Mouse (Mus musculus) C2C12 (cell line): ENCODE measurements around the gene Zscan29. TPM values are rescaled to one million over a fixed set of nuclear protein-coding genes. Genes with fewer than 3 reads are reported as not detected.
"Not testable (repeated sequence)": the region's sequence is repeated elsewhere in the genome, so short reads cannot be mapped to it uniquely, and the experiment has no call there.

Experiments
- H3K27me3 ChIP-seq: one replicate; pipeline ENCODE4 v1.6.1; 2011; ENCODE audit not compliant: control insufficient read depth, insufficient read depth, insufficient read length
- H3K36me3 ChIP-seq: one replicate; pipeline ENCODE4 v1.6.1; 2011; ENCODE audit not compliant: control insufficient read depth, insufficient read depth
- H3K4me3 ChIP-seq: one replicate; pipeline ENCODE4 v1.5.1; 2011; ENCODE audit warnings: mild to moderate bottlenecking, control low read depth; ENCODE audit not compliant: poor library complexity, insufficient read depth, severe bottlenecking
- H3K79me2 ChIP-seq: one replicate; pipeline ENCODE4 v1.6.1; 2011; ENCODE audit not compliant: control insufficient read depth, insufficient read depth
- H3K79me3 ChIP-seq: one replicate; pipeline ENCODE4 v1.6.1; 2011; ENCODE audit warnings: low read depth, control low read depth
- H3ac ChIP-seq: one replicate; pipeline ENCODE3; 2011; ENCODE audit warnings: low read depth; ENCODE audit not compliant: control insufficient read depth, insufficient read length
- CEBPB ChIP-seq: IDR thresholded peaks from one replicate; pipeline ENCODE4 v1.6.1; 2011; ENCODE audit warnings: low read depth, mild to moderate bottlenecking, control low read depth, moderate library complexity
- CTCF ChIP-seq: IDR thresholded peaks from one replicate; pipeline ENCODE4 v1.5.1; 2011; ENCODE audit not compliant: control insufficient read depth, insufficient read depth, insufficient read length
- FOSL1 ChIP-seq: IDR thresholded peaks from one replicate; pipeline ENCODE4 v1.8.0; 2011; ENCODE audit warnings: mild to moderate bottlenecking, low read length; ENCODE audit not compliant: poor library complexity, insufficient read depth, severe bottlenecking
- MAX ChIP-seq: IDR thresholded peaks from one replicate; pipeline ENCODE4 v1.6.1; 2011; ENCODE audit warnings: mild to moderate bottlenecking, control low read depth
- MYOD1 ChIP-seq: IDR thresholded peaks from one replicate; pipeline ENCODE4 v1.6.1; 2011; ENCODE audit warnings: low read depth; ENCODE audit not compliant: control insufficient read depth, insufficient read length
- MYOG ChIP-seq: IDR thresholded peaks from one replicate; pipeline ENCODE4 v1.6.1; 2011; ENCODE audit not compliant: control insufficient read depth, insufficient read length; ENCODE audit errors: extremely low read depth
- USF1 ChIP-seq: IDR thresholded peaks from one replicate; pipeline ENCODE4 v1.6.1; 2011; ENCODE audit warnings: low read depth, mild to moderate bottlenecking, control low read depth, moderate library complexity
- polyA plus RNA-seq: library from polyadenylated mRNA; unstranded; fragments of >200 nt; fragmentation: generic; extraction: Trizol; gene quantifications from one replicate; pipeline ENCODE4 v1.2.1, GENCODE M21; 2012; ENCODE audit warnings: missing spikeins

Zscan29 gene
- polyA plus RNA-seq, 1 experiment = 3.1 TPM

DNA sequence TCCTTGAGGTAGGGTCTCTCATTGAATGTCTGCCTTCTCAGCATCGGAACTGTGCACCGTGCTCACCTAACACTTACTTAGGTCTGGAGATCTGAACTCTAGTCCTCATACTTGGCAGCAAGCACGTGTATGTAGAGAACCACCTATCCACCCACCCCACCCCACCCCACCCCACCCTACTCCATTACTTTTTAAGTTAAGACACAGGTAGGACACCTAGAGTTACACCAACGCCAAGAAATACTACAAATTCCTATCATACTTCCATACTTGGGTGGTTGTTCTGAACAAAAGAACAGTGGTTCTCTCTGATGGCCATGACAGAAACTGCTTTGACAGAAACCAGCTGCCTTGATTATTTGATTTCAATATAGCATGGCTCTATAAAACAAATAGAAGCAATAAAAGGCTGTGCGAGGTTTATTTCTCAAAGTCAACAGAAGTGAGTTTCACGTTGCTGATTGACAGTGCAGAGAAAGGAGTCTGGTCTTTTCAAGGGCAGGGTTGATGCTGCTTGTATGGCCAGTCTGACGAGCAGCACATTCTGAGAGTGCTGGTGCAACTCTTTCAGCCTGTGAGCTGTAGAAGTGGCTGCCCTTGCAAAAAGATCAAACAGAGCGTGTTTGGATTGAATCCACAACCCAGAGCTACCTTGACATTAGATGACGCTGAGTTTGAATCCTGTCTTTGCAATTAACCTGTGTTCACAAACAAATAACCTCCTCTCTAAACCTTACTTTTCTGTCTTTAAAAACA, 41.9 kb downstream of the Zscan29 start:
- Histone ChIP-seq H3K36me3 (no peaks in the 10 kb centered on the region), H3K4me3 (no peak overlapping the region), H3K79me2 (no peaks in the 10 kb centered on the region), H3K79me3 (no peaks in the 10 kb centered on the region), H3ac (no peak overlapping the region), H3K27me3 (peaks cover 5% of the 10 kb centered on the region)
- no peak for TF ChIP-seq MAX
- no peak for TF ChIP-seq MYOG
- no peak for TF ChIP-seq CEBPB
- no peak for TF ChIP-seq FOSL1
- no peak for TF ChIP-seq USF1
- no peak for TF ChIP-seq MYOD1
- TF ChIP-seq CTCF = no peak

DNA sequence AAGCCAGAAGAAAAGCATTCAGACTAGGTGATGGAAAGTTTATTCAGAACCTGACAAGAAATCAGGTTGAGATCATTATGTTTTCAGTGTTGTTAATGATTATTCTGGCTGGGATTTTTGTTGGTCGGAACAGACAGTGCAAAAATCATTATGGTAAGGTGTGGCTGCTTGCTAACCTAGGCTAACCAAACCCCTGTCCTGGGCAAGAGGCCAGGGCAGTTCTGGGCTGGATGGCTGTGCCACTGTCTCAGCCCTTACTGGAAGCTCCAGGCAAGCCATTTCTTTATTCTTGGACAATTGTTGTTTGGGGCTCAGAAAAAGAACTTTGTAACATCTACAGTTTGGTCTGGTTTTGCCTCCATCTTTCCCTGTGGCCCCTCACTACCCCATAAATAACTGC, 43.4 kb downstream of the Zscan29 start:
- Histone ChIP-seq H3K79me2 (no peaks in the 10 kb centered on the region), H3K36me3 (no peaks in the 10 kb centered on the region), H3K27me3 (peaks cover 5% of the 10 kb centered on the region), H3K79me3 (no peaks in the 10 kb centered on the region), H3ac (no peak overlapping the region), H3K4me3 (no peak overlapping the region)
- TF ChIP-seq CTCF = no peak
- no peak for TF ChIP-seq MAX
- no peak for TF ChIP-seq FOSL1
- TF ChIP-seq USF1 = no peak
- TF ChIP-seq MYOG = no peak
- no peak for TF ChIP-seq MYOD1
- no peak for TF ChIP-seq CEBPB

DNA sequence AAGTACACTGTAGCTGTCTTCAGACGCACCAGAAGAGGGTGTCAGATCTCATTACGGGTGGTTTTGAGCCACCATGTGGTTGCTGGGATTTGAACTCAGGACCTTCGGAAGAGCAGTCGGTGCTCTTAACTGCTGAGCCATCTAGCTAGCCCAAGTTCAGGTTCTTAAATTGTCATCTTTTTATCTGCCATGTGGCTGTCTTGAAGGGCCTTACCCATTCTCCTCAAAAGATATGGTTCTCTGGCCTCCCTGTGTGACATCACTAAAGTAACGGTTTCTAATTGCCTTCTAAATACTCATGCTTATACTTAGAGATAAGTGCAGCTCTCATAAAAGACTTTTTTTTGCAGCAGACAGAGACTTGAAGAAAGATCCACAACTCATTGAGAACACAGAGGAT, 44.6 kb downstream of the Zscan29 start:
- H3ac ChIP-seq, H3K79me2 ChIP-seq, H3K36me3 ChIP-seq, H3K27me3 ChIP-seq, H3K79me3 ChIP-seq, H3K4me3 ChIP-seq: not testable (repeated sequence)

DNA sequence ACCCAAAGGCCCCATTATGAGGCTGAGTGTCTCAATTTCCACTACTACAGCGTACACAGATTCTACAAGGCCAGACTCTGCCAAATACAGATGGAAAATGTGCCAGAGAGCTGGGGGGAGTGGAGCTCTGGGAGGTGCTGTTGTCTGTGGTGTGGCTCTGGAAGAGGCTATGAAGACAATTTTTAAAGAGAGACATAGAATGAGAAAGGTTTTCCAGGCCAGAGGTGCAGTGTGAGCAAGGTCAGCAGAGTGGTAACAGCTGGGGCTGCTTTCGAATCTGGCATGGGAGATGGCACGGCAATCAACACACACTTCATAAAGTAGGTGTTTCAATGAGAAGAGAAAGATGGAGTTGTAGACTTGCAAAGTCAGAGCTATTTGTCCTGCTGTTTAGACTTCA, 51.7 kb downstream of the Zscan29 start:
- no peak overlapping the region for H3K4me3 ChIP-seq
- H3K36me3 ChIP-seq = no peaks in the 10 kb centered on the region
- TF ChIP-seq CTCF (no peak), FOSL1 (no peak), CEBPB (no peak), MYOD1 (no peak), MAX (no peak)
- H3ac ChIP-seq = no peak overlapping the region
- H3K27me3 ChIP-seq = peaks cover 25% of the 10 kb centered on the region
- H3K79me2 ChIP-seq = no peaks in the 10 kb centered on the region
- no peaks in the 10 kb centered on the region for H3K79me3 ChIP-seq

DNA sequence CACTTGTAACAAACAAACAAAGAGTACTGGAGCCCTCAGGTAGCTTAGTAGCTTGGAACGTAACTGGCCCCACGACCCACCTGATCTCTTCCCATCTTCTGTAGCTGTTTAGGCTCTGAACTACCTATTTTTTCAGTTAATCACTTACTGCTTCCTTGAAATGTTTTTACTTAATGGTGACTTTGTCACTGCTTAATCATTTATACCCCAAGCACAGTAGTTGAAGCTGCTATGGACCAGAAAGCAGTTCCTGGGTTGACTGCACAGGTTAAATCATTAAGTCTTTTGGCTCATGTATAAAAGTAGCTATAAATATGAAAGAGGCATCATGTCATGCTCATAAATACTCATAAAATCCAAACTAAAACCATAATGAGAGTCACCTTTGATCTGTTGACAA, 55.5 kb downstream of the Zscan29 start:
- Histone ChIP-seq H3K36me3 (no peaks in the 10 kb centered on the region), H3K79me2 (no peaks in the 10 kb centered on the region), H3ac (no peak overlapping the region), H3K27me3 (peaks cover 29% of the 10 kb centered on the region), H3K4me3 (no peak overlapping the region), H3K79me3 (no peaks in the 10 kb centered on the region)
- TF ChIP-seq CTCF (no peak), FOSL1 (no peak), MYOG (no peak), MAX (no peak), MYOD1 (no peak), CEBPB (no peak), USF1 (no peak)

DNA sequence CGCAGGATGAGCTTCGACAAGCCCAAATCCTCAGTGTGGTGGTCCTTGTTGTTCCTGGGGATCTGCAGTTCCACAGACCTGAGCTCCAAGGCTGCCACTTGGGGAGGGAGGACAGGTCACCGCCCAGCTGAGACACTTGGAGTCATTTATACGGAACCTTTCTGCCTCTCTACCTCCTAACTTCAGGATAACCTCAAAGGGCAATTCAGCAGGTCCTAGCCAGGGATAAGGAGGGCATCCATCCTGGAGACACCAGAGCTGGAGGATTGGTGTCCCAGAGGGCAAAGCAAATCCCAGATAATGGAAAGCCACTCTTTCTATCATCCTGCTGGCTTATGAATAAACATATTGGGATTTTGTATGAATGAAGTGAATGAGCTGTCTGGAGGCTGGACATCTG, 61.2 kb downstream of the Zscan29 start, which contains the start of gene Tgm7:
TSS of gene Tgm7 (minus strand) at position 101 of the 400 bp plus-strand sequence.
- TF ChIP-seq CTCF (no peak), MYOG (no peak), MAX (no peak), FOSL1 (no peak), CEBPB (no peak), MYOD1 (no peak), USF1 (no peak)
- no peaks in the 10 kb centered on the region for H3K79me2 ChIP-seq
- no peaks in the 10 kb centered on the region for H3K79me3 ChIP-seq
- no peak within 1 kb of the TSS for H3ac ChIP-seq
- H3K36me3 ChIP-seq = no peaks in the 10 kb centered on the region
- peaks cover 14% of the 10 kb centered on the region for H3K27me3 ChIP-seq
- no peak within 1 kb of the TSS for H3K4me3 ChIP-seq

Other genes starting within 250 kb of the Zscan29 start
- 5.6 TPM for gene Ubr1, start 200.4 kb downstream of the Zscan29 start, polyA plus RNA-seq
- gene Tmem62, start 194.1 kb downstream of the Zscan29 start, polyA plus RNA-seq = 4.9 TPM
- 21.1 TPM for gene Ccndbp1, start 162.7 kb downstream of the Zscan29 start, polyA plus RNA-seq
- gene Epb42, start 134.1 kb downstream of the Zscan29 start, polyA plus RNA-seq = not detected
- 0.13 TPM for gene Tgm5, start 85.3 kb downstream of the Zscan29 start, polyA plus RNA-seq
- gene Tgm7, start 61.3 kb downstream of the Zscan29 start, polyA plus RNA-seq = not detected
- gene Adal, start 30.7 kb downstream of the Zscan29 start, polyA plus RNA-seq = 1.6 TPM
- gene Lcmt2, start 30.5 kb downstream of the Zscan29 start, polyA plus RNA-seq = 3.6 TPM
- 16.7 TPM for gene Tubgcp4, start 471 bp downstream of the Zscan29 start, polyA plus RNA-seq
- 13.3 TPM for gene Trp53bp1, start 100.3 kb upstream of the Zscan29 start, polyA plus RNA-seq
- gene Map1a, start 118.5 kb upstream of the Zscan29 start, polyA plus RNA-seq = 23.9 TPM
- 5.8 TPM for gene Ppip5k1, start 184.3 kb upstream of the Zscan29 start, polyA plus RNA-seq
- gene Ckmt1, start 186.6 kb upstream of the Zscan29 start, polyA plus RNA-seq = 0.23 TPM
- not detected for gene Strc, start 216.0 kb upstream of the Zscan29 start, polyA plus RNA-seq
- 214 TPM for gene Pdia3, start 242.7 kb upstream of the Zscan29 start, polyA plus RNA-seq
- gene Catsper2, start 242.7 kb upstream of the Zscan29 start, polyA plus RNA-seq = 0.92 TPM